Mouse (Mus musculus): ENCODE data around the gene Gm4353.
A peak's percentile ranks its signal among the peaks of the same experiment; 100 is the strongest.

The Gm4353 gene

GRCm38 (mm10) chr7:116040470-116041019 is 43.9 kb downstream of the Gm4353 start:
- no peak for DNase-seq (ENCODE audit: low read depth, low spot score)

- DNase-seq (ENCODE audit: low read depth, low spot score) = peak; percentile 78
These were observed 44.6 kb downstream of the Gm4353 start for GRCm38 (mm10) chr7:116039538-116040466.

GRCm38 (mm10) chr7:116039196-116039537 is 45.3 kb downstream of the Gm4353 start, which contains the start of gene 1110004F10Rik:
TSS of gene 1110004F10Rik (plus strand) at chr7:116039397.
- no peak for DNase-seq (ENCODE audit: low read depth, low spot score)

DNA sequence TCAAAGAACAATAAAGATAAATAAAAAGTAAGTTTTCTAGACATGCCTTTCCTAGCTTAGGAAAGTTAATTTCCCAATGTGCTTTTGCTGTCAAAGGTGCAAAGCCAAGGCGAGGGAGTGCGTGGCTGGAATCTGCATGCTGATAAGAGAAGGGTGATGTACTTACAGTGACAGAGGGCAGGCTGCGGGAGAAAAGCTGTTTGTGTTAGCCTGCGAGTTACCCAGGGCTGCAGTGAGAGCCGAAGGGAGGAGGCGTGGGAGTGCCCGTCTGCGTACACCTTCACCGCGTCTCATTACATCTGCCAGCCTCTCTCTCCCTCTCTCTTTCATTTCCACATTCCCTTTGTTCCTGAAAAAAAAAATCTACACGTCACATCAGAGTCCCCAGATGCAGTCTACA is 45.9 kb downstream of the Gm4353 start, which contains the start of gene Sox6:
Sox6 (minus strand) TSS at position 286 of the 400 bp plus-strand sequence.
- DNase-seq (ENCODE audit: low read depth, low spot score) = no peak

DNA sequence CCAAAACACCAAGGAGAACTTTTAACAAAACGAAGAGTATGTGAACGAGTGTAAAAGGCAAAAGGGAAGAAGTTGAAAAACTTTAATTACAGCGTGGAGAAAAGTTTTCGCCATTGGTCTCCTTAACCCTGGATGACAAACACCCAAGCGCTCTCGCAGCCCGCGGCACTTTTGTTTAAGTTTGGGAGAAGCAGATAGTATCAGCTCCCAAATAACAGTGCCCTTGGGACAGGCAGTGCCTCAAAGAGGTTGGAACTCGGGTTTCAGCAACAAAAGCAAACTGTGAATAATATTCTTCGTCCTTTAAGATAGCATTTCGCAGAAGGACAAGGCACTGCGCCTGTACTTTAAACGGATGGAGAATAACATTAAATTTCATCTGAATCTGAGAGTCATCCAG is 46.4 kb downstream of the Gm4353 start:
- no peak for DNase-seq (ENCODE audit: low read depth, low spot score)

GRCm38 (mm10) chr7:116036591-116037555 is 47.6 kb downstream of the Gm4353 start:
- no peak for DNase-seq (ENCODE audit: low read depth, low spot score)

GRCm38 (mm10) chr7:116035504-116035903 is 48.9 kb downstream of the Gm4353 start:
- DNase-seq (ENCODE audit: low read depth, low spot score) = no peak

GRCm38 (mm10) chr7:116034282-116034758 is 50.1 kb downstream of the Gm4353 start:
- peak; percentile 81 for DNase-seq (ENCODE audit: low read depth, low spot score)

- peak; percentile 77 for DNase-seq (ENCODE audit: low read depth, low spot score)
These were observed 50.8 kb downstream of the Gm4353 start for GRCm38 (mm10) chr7:116033371-116034241.

Data from skeletal muscle tissue, adult 2 months (tissue).